Mouse (Mus musculus): ENCODE measurements at regions not wholly inside any gene's neighbourhood (a gene's known extent, or its start where the extent isn't known, plus 50 kb on each side); places are given as distances from the start of the nearest gene placed in this dataset.
"Not testable (repeated sequence)": the region's sequence is repeated elsewhere in the genome, so short reads cannot be mapped to it uniquely, and the experiment has no call there.

GRCm38 (mm10) chr10:36884198-36884597 lies 90.1 kb upstream of the Hdac2 start:
- DNase-seq (ENCODE audit: low spot score in 2 of 2), result no peak

GRCm38 (mm10) chr10:36897900-36898600 lies 76.3 kb upstream of the Hdac2 start:
- no peak for DNase-seq (ENCODE audit: low spot score in 2 of 2)

DNA sequence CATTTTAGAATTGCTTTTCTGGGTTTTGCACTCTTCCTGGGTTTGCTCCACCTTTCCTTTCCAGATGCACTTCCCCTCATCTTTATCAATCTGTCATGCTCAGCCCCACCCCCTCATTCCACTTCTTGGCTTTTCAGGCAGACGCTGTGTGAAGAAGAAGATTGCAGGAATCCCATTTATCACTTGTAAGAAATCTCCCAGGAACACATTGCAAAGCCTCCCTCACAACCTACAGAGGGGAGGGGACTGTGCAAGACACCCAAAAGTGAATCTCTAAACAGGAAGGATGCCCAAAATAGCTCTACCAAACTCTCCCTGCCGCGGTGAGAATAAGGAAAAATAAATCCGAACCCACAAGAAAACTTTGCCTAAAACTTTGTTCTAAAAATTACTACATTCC lies 65.5 kb upstream of the Hdac2 start:
- DNase-seq (ENCODE audit: low spot score in 2 of 2), result peak; percentile 6 to 12

DNA sequence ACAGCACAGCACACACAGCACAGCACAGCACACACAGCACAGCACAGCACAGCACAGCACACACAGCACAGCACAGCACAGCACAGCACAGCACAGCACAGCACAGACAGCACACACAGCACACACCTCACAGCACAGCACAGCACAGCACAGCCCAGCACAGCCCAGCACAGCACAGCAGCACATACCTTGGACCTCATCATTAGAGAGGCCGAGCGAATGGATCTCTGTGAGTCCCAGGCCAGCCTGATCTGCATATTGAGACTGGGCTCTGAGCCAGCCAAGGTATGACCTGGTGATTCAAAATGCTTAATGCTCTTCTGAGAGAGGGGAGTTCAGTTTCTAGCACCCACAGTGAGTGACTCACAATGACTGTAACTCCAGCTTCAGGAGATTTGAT lies 56.3 kb upstream of the Hdac2 start:
- DNase-seq (ENCODE audit: low spot score in 2 of 2), result not testable (repeated sequence)

- DNase-seq (ENCODE audit: low spot score in 2 of 2), result no peak
These were observed 50.6 kb upstream of the Hdac2 start for GRCm38 (mm10) chr10:36923756-36924155.

GRCm38 (mm10) chr10:36924161-36924560 lies 50.2 kb upstream of the Hdac2 start:
- DNase-seq (ENCODE audit: low spot score in 2 of 2), result no peak
